Mouse (Mus musculus) CH12.LX (cell line): ENCODE data around the gene 5730596B20Rik. TPM values are rescaled to one million over a fixed set of nuclear protein-coding genes. Genes with fewer than 3 reads are reported as not detected.

Source experiments
- DNase-seq: peaks from one replicate; pipeline ENCODE4 v3.0.0-alpha.2; 2013; ENCODE audit errors: extremely low read depth
- H3K27ac ChIP-seq: 2 replicates; pipeline ENCODE4 v1.5.1; 2012; ENCODE audit warnings: low read depth, mild to moderate bottlenecking, control low read depth, moderate library complexity; ENCODE audit not compliant: insufficient read depth
- H3K27me3 ChIP-seq: replicated peaks from 2 replicates; pipeline ENCODE3; 2012; ENCODE audit warnings: inconsistent platforms
- H3K36me3 ChIP-seq, 2 experiments: replicated peaks in 1 of 2; 2 replicates each; pipeline versions ENCODE3 to v1.6.1; 2012; ENCODE audit warnings: inconsistent platforms in 1 of 2, low read length in 1 of 2, mild to moderate bottlenecking in 1 of 2, mixed read lengths in 1 of 2, moderate library complexity in 1 of 2; ENCODE audit not compliant: control insufficient read depth in 1 of 2, insufficient read depth in 1 of 2
- H3K4me1 ChIP-seq, 2 experiments: 2 replicates each; pipeline ENCODE4 v1.6.1; 2012; ENCODE audit warnings: inconsistent platforms in 1 of 2, moderate library complexity in 1 of 2; ENCODE audit not compliant: insufficient read depth in 2 of 2, control insufficient read depth in 1 of 2
- H3K4me2 ChIP-seq: 2 replicates; pipeline ENCODE4 v1.6.1; 2012; ENCODE audit warnings: low read depth, mild to moderate bottlenecking, control low read depth; ENCODE audit not compliant: poor library complexity, insufficient read depth, severe bottlenecking
- H3K4me3 ChIP-seq, 3 experiments: fragments of 150-350 bp in 1 of 3; sonication (generic) in 1 of 3; replicated peaks in 1 of 3; 2 replicates each; pipeline versions ENCODE3 to v1.5.1; 2011 to 2012; ENCODE audit warnings: low read depth in 2 of 3, low read length in 2 of 3, mild to moderate bottlenecking in 2 of 3, moderate library complexity in 2 of 3, control low read depth in 1 of 3, improper control_type of control experiment in 1 of 3, inconsistent platforms in 1 of 3, mixed read lengths in 1 of 3; ENCODE audit not compliant: poor library complexity in 1 of 3
- H3K79me2 ChIP-seq: replicated peaks from 2 replicates; pipeline ENCODE4 v1.6.1; 2012; ENCODE audit warnings: mild to moderate bottlenecking, moderate library complexity; ENCODE audit not compliant: control insufficient read depth, poor library complexity, insufficient read depth, severe bottlenecking; ENCODE audit errors: extremely low read depth
- H3K9ac ChIP-seq: 2 replicates; pipeline ENCODE4 v1.6.1; 2012; ENCODE audit warnings: low read depth, mild to moderate bottlenecking, control low read depth, moderate library complexity; ENCODE audit not compliant: insufficient read depth
- H3K9me3 ChIP-seq: replicated peaks from 2 replicates; pipeline ENCODE3; 2012; ENCODE audit warnings: low read length, inconsistent platforms, mixed read lengths
- CHD1 ChIP-seq: IDR thresholded peaks from 2 replicates; pipeline ENCODE4 v1.6.1; 2012; ENCODE audit warnings: low read depth, low read length, improper control_type of control experiment, inconsistent platforms
- CTCF ChIP-seq, 2 experiments: IDR thresholded peaks in 1 of 2; conservative IDR thresholded peaks in 1 of 2; 2 replicates each; pipeline ENCODE4 v1.5.1; 2011 to 2012; ENCODE audit warnings: low read depth in 2 of 2, low read length in 2 of 2, improper control_type of control experiment in 1 of 2, inconsistent platforms in 1 of 2, mild to moderate bottlenecking in 1 of 2, moderate library complexity in 1 of 2
- EP300 ChIP-seq: IDR thresholded peaks from 2 replicates; pipeline ENCODE4 v1.6.1; 2011; ENCODE audit warnings: low read length, improper control_type of control experiment
- KAT2A ChIP-seq: IDR thresholded peaks from 2 replicates; pipeline ENCODE4 v1.6.1; 2012; ENCODE audit warnings: low read length, improper control_type of control experiment, inconsistent platforms; ENCODE audit not compliant: insufficient replicate concordance
- MAFK ChIP-seq: IDR thresholded peaks from 2 replicates; pipeline ENCODE4 v1.6.1; 2011; ENCODE audit warnings: low read length, improper control_type of control experiment; ENCODE audit not compliant: insufficient replicate concordance
- MAX ChIP-seq: IDR thresholded peaks from 2 replicates; pipeline ENCODE4 v1.6.1; 2011; ENCODE audit warnings: low read length, improper control_type of control experiment
- MAZ ChIP-seq: IDR thresholded peaks from 2 replicates; pipeline ENCODE4 v1.6.1; 2012; ENCODE audit warnings: low read depth, mild to moderate bottlenecking, inconsistent platforms, low read length, improper control_type of control experiment, moderate library complexity
- MXI1 ChIP-seq: IDR thresholded peaks from 2 replicates; pipeline ENCODE4 v1.6.1; 2011; ENCODE audit warnings: mild to moderate bottlenecking, low read depth, low read length, improper control_type of control experiment
- MYC ChIP-seq: IDR thresholded peaks from 2 replicates; pipeline ENCODE4 v1.6.1; 2011; ENCODE audit warnings: low read depth, mild to moderate bottlenecking, improper control_type of control experiment, low read length
- NELFE ChIP-seq: IDR thresholded peaks from 2 replicates; pipeline ENCODE4 v1.6.1; 2011; ENCODE audit warnings: low read depth, low read length, improper control_type of control experiment
- PAX5 ChIP-seq: IDR thresholded peaks from 2 replicates; pipeline ENCODE4 v1.6.1; 2012; ENCODE audit warnings: low read length, inconsistent platforms, mixed read lengths
- POLR2A ChIP-seq: IDR thresholded peaks from 2 replicates; pipeline ENCODE4 v1.6.1; 2011; ENCODE audit warnings: low read depth, mild to moderate bottlenecking, improper control_type of control experiment, low read length
- POLR2AphosphoS2 ChIP-seq: IDR thresholded peaks from 2 replicates; pipeline ENCODE4 v1.6.1; 2011; ENCODE audit warnings: low read depth, low read length, improper control_type of control experiment
- RAD21 ChIP-seq: IDR thresholded peaks from 2 replicates; pipeline ENCODE4 v1.6.1; 2011; ENCODE audit warnings: low read depth, mild to moderate bottlenecking, low read length, improper control_type of control experiment, moderate library complexity
- TBP ChIP-seq: conservative IDR thresholded peaks from 2 replicates; pipeline ENCODE4 v1.6.1; 2011; ENCODE audit warnings: low read depth, low read length, improper control_type of control experiment
- TCF12 ChIP-seq: IDR thresholded peaks from 2 replicates; pipeline ENCODE4 v1.6.1; 2014; ENCODE audit warnings: low read depth, mild to moderate bottlenecking, inconsistent platforms, low read length, improper control_type of control experiment
- UBTF ChIP-seq: IDR thresholded peaks from 2 replicates; pipeline ENCODE4 v1.6.1; 2012; ENCODE audit warnings: low read depth, mild to moderate bottlenecking, inconsistent platforms, low read length, improper control_type of control experiment, moderate library complexity
- USF2 ChIP-seq: conservative IDR thresholded peaks from 2 replicates; pipeline ENCODE4 v1.6.1; 2011; ENCODE audit warnings: low read depth, low read length, improper control_type of control experiment
- ZC3H11A ChIP-seq: IDR thresholded peaks from 2 replicates; pipeline ENCODE4 v1.6.1; 2012; ENCODE audit warnings: low read depth, mild to moderate bottlenecking, inconsistent platforms, low read length, improper control_type of control experiment
- ZNF384 ChIP-seq: IDR thresholded peaks from 2 replicates; pipeline ENCODE4 v1.6.1; 2012; ENCODE audit warnings: low read depth, low read length, improper control_type of control experiment, inconsistent platforms
- dilution Hi-C: fragments of 300-500 bp; cut with MboI; formaldehyde crosslinking; loops from 2 replicates; pipeline ENCODE4 v1.14.3; 2020; ENCODE audit warnings: low sequenced_read_pairs; ENCODE audit not compliant: extremely low pct_unique_long_range_greater_than_20kb, extremely low pct_ligation_motif_present
- in situ Hi-C: fragments of 300-500 bp; cut with MboI; formaldehyde crosslinking; loops from 3 replicates; pipeline ENCODE4 v1.14.3; 2019; ENCODE audit warnings: low sequenced_read_pairs, low pct_ligation_motif_present, low pct_unique_long_range_greater_than_20kb, mixed read lengths
- polyA plus RNA-seq: library from polyadenylated mRNA; unstranded; fragments of >175 nt; gene quantifications from 2 replicates; pipeline ENCODE4 v1.2.1, GENCODE M21; 2012; ENCODE audit warnings: low read depth; ENCODE audit not compliant: insufficient read length
- total RNA-seq, 2 experiments: library from RNA; depleted of rRNA; stranded (reverse); fragments of 300-350 nt in 1 of 2; fragments of >200 nt in 1 of 2; gene quantifications; 2 replicates each; pipeline ENCODE4 v1.2.3; 2012 to 2014

Gene 5730596B20Rik
- total and polyA plus RNA-seq, 3 experiments, result 0.07 TPM; not detected in 2

DNA sequence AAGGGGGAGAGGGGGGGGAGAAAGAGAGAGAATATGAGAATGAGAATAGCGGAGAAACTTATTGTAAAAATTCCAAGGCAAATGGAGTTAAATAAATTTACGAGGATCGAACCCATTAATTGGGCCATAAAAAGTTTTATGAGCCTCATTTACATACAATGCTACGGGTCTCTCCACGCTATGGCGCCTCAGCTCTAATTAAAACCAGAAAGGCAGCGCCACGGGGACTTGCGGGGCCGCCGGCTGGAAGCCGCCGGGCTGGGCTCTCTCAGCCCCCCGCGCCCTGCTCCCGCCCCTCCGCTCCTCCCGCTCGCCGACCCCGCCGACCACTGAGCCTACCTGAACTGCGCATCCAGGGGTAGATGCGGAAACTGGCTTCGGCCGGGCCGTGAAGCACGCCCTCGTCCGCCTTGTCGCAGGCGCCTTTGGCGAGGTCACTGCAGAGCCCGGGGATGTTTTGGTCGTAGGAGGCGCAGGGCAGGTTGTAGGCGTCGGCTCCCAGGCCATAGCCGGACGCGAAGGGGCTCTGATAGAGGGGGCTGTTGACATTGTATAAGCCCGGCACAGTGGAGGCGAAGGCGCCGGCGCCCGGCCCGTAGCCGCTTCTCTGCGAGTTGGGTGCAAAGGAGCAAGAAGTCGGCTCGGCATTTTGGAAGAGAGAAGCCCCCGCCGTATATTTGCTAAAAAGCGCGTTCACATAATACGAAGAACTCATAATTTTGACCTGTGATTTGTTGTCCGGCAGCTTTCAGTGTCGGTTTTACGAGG, 39.6 kb downstream of the 5730596B20Rik start:
- in situ Hi-C loops (loop anchor here (10.0 to 25.0 kb wide), 2 partner anchors 205 to 352 kb away; partner anchors contain the start of gene Skap2), dilution Hi-C loops (no loop called here)
- H3K4me2 ChIP-seq, result no peak overlapping the region
- peaks cover 22% of the 10 kb centered on the region for H3K9me3 ChIP-seq
- no peak overlapping the region for H3K27ac ChIP-seq
- H3K36me3 ChIP-seq, result no peaks in the 10 kb centered on the region
- H3K4me3 ChIP-seq, result no peak overlapping the region
- H3K27me3 ChIP-seq, result peaks cover 2% of the 10 kb centered on the region
- DNase-seq, result no peak
- H3K4me1 ChIP-seq, result peaks cover 4 to 16% of the 10 kb centered on the region in 2 experiments; a peak in 2 of 4 replicates
- H3K9ac ChIP-seq, result no peak overlapping the region
- no peaks in the 10 kb centered on the region for H3K79me2 ChIP-seq
- TF ChIP-seq EP300 (no peak), CTCF (conservative IDR thresholded peaks at IDR 0.05 in 1 of 2, IDR thresholded peaks at IDR 0.05 in 1 of 2; ENCODE audit: low read depth in 2 of 2, low read length in 2 of 2) (no peak), POLR2A (no peak), USF2 (no peak), MXI1 (no peak), UBTF (no peak), CHD1 (no peak)

DNA sequence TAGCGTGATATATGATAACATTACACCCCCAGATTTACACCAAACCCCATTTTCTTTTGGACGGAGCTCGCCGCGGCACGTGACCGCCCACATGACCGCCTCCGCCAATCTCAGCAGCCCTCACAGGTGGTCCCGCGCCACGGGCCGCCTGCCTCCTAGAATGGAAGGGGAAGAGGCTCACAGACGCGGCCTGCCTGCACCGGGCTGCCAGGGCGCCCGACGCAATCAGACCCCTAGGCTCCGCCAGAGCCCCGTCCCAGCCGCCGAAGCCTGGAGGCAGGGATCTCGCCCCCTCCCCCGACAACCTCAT, 40.1 kb downstream of the 5730596B20Rik start:
- dilution Hi-C loops, result no loop called here
- H3K36me3 ChIP-seq, result no peaks in the 10 kb centered on the region
- no peak overlapping the region for H3K27ac ChIP-seq
- H3K4me2 ChIP-seq, result no peak overlapping the region
- TF ChIP-seq TCF12 (no peak), ZC3H11A (no peak)
- H3K4me3 ChIP-seq, result no peak overlapping the region
- peaks cover 22% of the 10 kb centered on the region for H3K9me3 ChIP-seq
- H3K27me3 ChIP-seq, result no peaks in the 10 kb centered on the region
- no peaks in the 10 kb centered on the region for H3K79me2 ChIP-seq
- in situ Hi-C loops, result loop anchor here (10.0 to 25.0 kb wide), 2 partner anchors 205 to 353 kb away; partner anchors contain the start of gene Skap2
- DNase-seq, result no peak
- peaks cover 2 to 16% of the 10 kb centered on the region in 2 experiments; a peak in 2 of 4 replicates for H3K4me1 ChIP-seq
- H3K9ac ChIP-seq, result no peak overlapping the region

DNA sequence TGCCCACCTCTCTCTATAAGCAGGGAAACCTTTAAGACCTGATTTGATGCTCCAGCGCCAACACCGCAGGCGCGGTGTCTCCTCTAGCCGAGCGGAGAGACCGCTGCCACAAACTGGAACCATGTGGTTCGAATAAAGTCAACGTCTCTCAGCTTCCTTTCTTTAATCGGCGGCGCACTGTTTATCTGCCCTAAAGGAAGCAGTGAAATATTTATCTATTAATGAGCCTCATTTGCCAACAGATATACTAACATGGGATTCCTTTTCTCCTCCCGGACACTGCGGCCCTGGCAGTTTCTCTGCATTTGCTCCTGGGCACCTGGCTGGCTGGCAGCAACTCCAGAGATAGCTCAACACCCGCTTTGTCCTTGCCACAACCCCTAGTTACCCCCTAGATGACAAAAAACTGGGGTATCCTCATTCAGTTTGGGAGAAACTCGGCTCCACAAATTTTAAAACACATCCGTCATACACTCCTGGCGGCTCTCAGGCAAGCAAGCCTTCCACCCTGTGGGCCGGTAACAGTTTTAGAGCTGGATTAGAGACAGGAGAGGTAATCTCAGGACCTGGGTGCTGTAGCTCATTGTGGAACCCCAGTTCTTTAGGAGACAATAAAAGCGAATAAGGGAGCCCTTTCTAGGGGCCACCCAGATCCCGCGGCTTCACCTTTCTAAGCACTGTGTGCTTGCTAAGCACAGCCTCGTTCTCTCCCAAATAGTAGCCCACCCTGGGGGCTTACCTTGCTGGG, 40.8 kb downstream of the 5730596B20Rik start:
- Histone ChIP-seq H3K4me1 (peaks cover 2 to 13% of the 10 kb centered on the region in 2 experiments; a peak in 2 of 4 replicates), H3K36me3 (no peaks in the 10 kb centered on the region), H3K79me2 (no peaks in the 10 kb centered on the region), H3K4me3 (no peak overlapping the region), H3K9me3 (peaks cover 20% of the 10 kb centered on the region), H3K27ac (no peak overlapping the region), H3K9ac (no peak overlapping the region), H3K27me3 (no peaks in the 10 kb centered on the region), H3K4me2 (no peak overlapping the region)
- in situ Hi-C loops, result loop anchor here (10.0 to 25.0 kb wide), 2 partner anchors 206 to 353 kb away; partner anchors contain the start of gene Skap2
- dilution Hi-C loops, result no loop called here
- TF ChIP-seq RAD21, result no peak
- TF ChIP-seq MAX, result no peak
- TF ChIP-seq KAT2A, result no peak
- no peak for TF ChIP-seq MYC
- no peak for TF ChIP-seq PAX5
- TF ChIP-seq MAZ, result no peak
- no peak for TF ChIP-seq MXI1
- no peak for TF ChIP-seq TBP
- no peak for TF ChIP-seq NELFE
- no peak for TF ChIP-seq TCF12
- no peak for TF ChIP-seq ZC3H11A
- TF ChIP-seq MAFK, result no peak
- TF ChIP-seq ZNF384, result no peak
- TF ChIP-seq USF2, result no peak
- TF ChIP-seq POLR2AphosphoS2, result no peak
- DNase-seq, result no peak
